Mouse (Mus musculus) thymus, adult 18-20 months (tissue): Measurements from ENCODE around the gene Tmem243.

Source experiments
- DNase-seq, 2 experiments: peaks; one replicate each; pipeline ENCODE4 v3.0.0; 2022; ENCODE audit warnings: mixed read lengths in 2 of 2

Tmem243 gene

GRCm38 (mm10) chr5:9186467-9186866, 86.0 kb downstream of the Tmem243 start:
- no peak for DNase-seq
